In genomic region chr16:37920842-37921409, GRCm38 (mm10) we compare ENCODE assay signal across 28 mouse cellular contexts. TPM values are rescaled to one million over a fixed set of nuclear protein-coding genes. Genes with fewer than 3 reads are reported as not detected.
DNase-seq lines count a peak whose midpoint lies in the region; ATAC-seq and TF ChIP-seq lines count a peak whose summit lies in the region.
"Had no signal": no experiment of that assay in that cellular context is flagged by ENCODE, and none has a peak within 500 bp of the region (broad histone marks: within the 10 kb centered on the region; RNA-seq: fewer than 3 reads in every experiment).

No protein-coding gene starts in this region.

- in situ Hi-C loops in CH12.LX (cut with MboI; ENCODE audit: low pct_ligation_motif_present, low pct_unique_long_range_greater_than_20kb, low sequenced_read_pairs): no loop called here

- TF ChIP-seq RAD21 in CH12.LX (IDR thresholded peaks at IDR 0.05; ENCODE audit: low read depth, low read length): no peak

- H3K36me3 ChIP-seq in hindbrain, embryonic 11.5 days (ENCODE audit: control insufficient read depth, insufficient read depth, low read length): no peaks in the 10 kb centered on the region
- H3K36me3 ChIP-seq in hindbrain, embryonic 10.5 days: no peaks in the 10 kb centered on the region
- no peaks in the 10 kb centered on the region for H3K36me3 ChIP-seq in CH12.LX (replicated peaks in 1 of 2; ENCODE audit: control insufficient read depth in 1 of 2, insufficient read depth in 1 of 2, low read length in 1 of 2)
- no peaks in the 10 kb centered on the region for H3K36me3 ChIP-seq in hindbrain, embryonic 15.5 days
- H3K36me3 ChIP-seq in midbrain, postnatal 0 days (ENCODE audit: insufficient read depth, low read length): no peaks in the 10 kb centered on the region
- H3K36me3 ChIP-seq: embryonic facial prominence, embryonic 12.5 days; G1E; stomach, embryonic 15.5 days had no signal

- peak overlapping the region; percentile 61; the same call in 1 of the 2 replicates for H3K27ac ChIP-seq in hindbrain, embryonic 11.5 days (ENCODE audit: low read depth, low read length)
- no peak overlapping the region for H3K27ac ChIP-seq in hindbrain, embryonic 10.5 days
- no peak overlapping the region for H3K27ac ChIP-seq in CH12.LX (ENCODE audit: insufficient read depth, low read depth)
- H3K27ac ChIP-seq in hindbrain, embryonic 15.5 days (replicated peaks): peak overlapping the region; percentile 38; the same call in 1 of the 2 replicates
- peak overlapping the region; percentile 47; the same call in 1 of the 2 replicates for H3K27ac ChIP-seq in midbrain, postnatal 0 days (ENCODE audit: low read depth, low read length)
- H3K27ac ChIP-seq in layer of hippocampus, adult 2 months: no peak overlapping the region
- H3K27ac ChIP-seq: embryonic facial prominence, embryonic 12.5 days; macrophage; stomach, embryonic 15.5 days had no signal

- TF ChIP-seq EP300 in CH12.LX (IDR thresholded peaks at IDR 0.05; ENCODE audit: low read length): no peak

- WGBS in hindbrain, embryonic 11.5 days: 58% methylated on average over 8 of the region's 8 CpGs
- WGBS in hindbrain, embryonic 10.5 days: 66% methylated on average over 8 of the region's 8 CpGs
- WGBS in hindbrain, embryonic 15.5 days: 42% methylated on average over 8 of the region's 8 CpGs
- 22% methylated on average over 8 of the region's 8 CpGs for WGBS in midbrain, postnatal 0 days

- DNase-seq in hindbrain, embryonic 11.5 days (ENCODE audit: low spot score): no peak
- DNase-seq in hindbrain, embryonic 10.5 days (ENCODE audit: low spot score): no peak
- DNase-seq in CH12.LX (ENCODE audit: extremely low read depth): no peak
- no peak for DNase-seq in midbrain, postnatal 0 days (ENCODE audit: low spot score)
- no peak for DNase-seq in layer of hippocampus, adult 2 months (ENCODE audit: low spot score in 2 of 2)
- DNase-seq in adrenal gland, adult 18-20 months (ENCODE audit: low spot score in 2 of 2): no peak
- DNase-seq in urinary bladder, postnatal 4 days (ENCODE audit: low spot score in 2 of 2): no peak
- DNase-seq: adrenal gland, adult 8-10 months; cerebellum, adult 18-20 months; cerebellum, postnatal 25 days; kidney, adult 9 months; kidney, postnatal 14 days; thymus, postnatal 25 days had no signal

- no peaks in the 10 kb centered on the region for H3K4me1 ChIP-seq in hindbrain, embryonic 11.5 days (replicated peaks; ENCODE audit: control insufficient read depth, insufficient read depth, low read length)
- H3K4me1 ChIP-seq in hindbrain, embryonic 10.5 days (replicated peaks): peaks cover 19% of the 10 kb centered on the region
- H3K4me1 ChIP-seq in CH12.LX (ENCODE audit: control insufficient read depth in 1 of 2, insufficient read depth in 2 of 2): peaks cover 0 to 9% of the 10 kb centered on the region in 2 experiments; a peak in 2 of 4 replicates
- H3K4me1 ChIP-seq in hindbrain, embryonic 15.5 days (replicated peaks): peaks cover 17% of the 10 kb centered on the region
- H3K4me1 ChIP-seq in midbrain, postnatal 0 days (ENCODE audit: insufficient read depth, low read length): peaks cover 5% of the 10 kb centered on the region; the same call in 1 of the 2 replicates
- H3K4me1 ChIP-seq: stomach, embryonic 15.5 days had no signal

- TF ChIP-seq POLR2A in CH12.LX (IDR thresholded peaks at IDR 0.05; ENCODE audit: low read depth, low read length): no peak

- no peak overlapping the region for H3K4me2 ChIP-seq in hindbrain, embryonic 11.5 days (replicated peaks; ENCODE audit: low read depth, low read length)
- H3K4me2 ChIP-seq in CH12.LX (ENCODE audit: insufficient read depth, low read depth, poor library complexity, severe bottlenecking): peak overlapping the region; percentile 53; the same call in 1 of the 2 replicates
- H3K4me2 ChIP-seq in hindbrain, embryonic 15.5 days: no peak overlapping the region
- no peak overlapping the region for H3K4me2 ChIP-seq in midbrain, postnatal 0 days (ENCODE audit: low read depth, low read length, poor library complexity, severe bottlenecking)
- H3K4me2 ChIP-seq: embryonic facial prominence, embryonic 12.5 days; heart, embryonic 11.5 days; stomach, embryonic 15.5 days had no signal

- ATAC-seq in hindbrain, embryonic 11.5 days (ENCODE audit: low FRiP score): peak; percentile 43
- ATAC-seq in hindbrain, embryonic 15.5 days (ENCODE audit: low FRiP score, low read depth): no peak
- ATAC-seq in midbrain, postnatal 0 days (ENCODE audit: low FRiP score): peak; percentile 66; the same call in 1 of the 2 replicates
- ATAC-seq: intestine, embryonic 16.5 days; lung, postnatal 0 days had no signal

- no peaks in the 10 kb centered on the region for H3K9me3 ChIP-seq in hindbrain, embryonic 11.5 days (ENCODE audit: control insufficient read depth, low read length)
- no peaks in the 10 kb centered on the region for H3K9me3 ChIP-seq in hindbrain, embryonic 10.5 days
- H3K9me3 ChIP-seq in CH12.LX (replicated peaks; ENCODE audit: low read length): peaks cover 3% of the 10 kb centered on the region
- H3K9me3 ChIP-seq in hindbrain, embryonic 15.5 days: no peaks in the 10 kb centered on the region
- H3K9me3 ChIP-seq in midbrain, postnatal 0 days (ENCODE audit: low read length): no peaks in the 10 kb centered on the region
- H3K9me3 ChIP-seq: embryonic facial prominence, embryonic 12.5 days; stomach, embryonic 15.5 days had no signal

- H3K79me2 ChIP-seq in CH12.LX (replicated peaks; ENCODE audit: control insufficient read depth, extremely low read depth, insufficient read depth, poor library complexity, severe bottlenecking): no peaks in the 10 kb centered on the region

- dilution Hi-C loops in CH12.LX (cut with MboI; ENCODE audit: extremely low pct_ligation_motif_present, extremely low pct_unique_long_range_greater_than_20kb, low sequenced_read_pairs): no loop called here

- no peaks in the 10 kb centered on the region; the same call in 1 of the 2 replicates for H3K27me3 ChIP-seq in hindbrain, embryonic 11.5 days (ENCODE audit: control insufficient read depth, insufficient read depth, low read length)
- H3K27me3 ChIP-seq in hindbrain, embryonic 10.5 days (ENCODE audit: insufficient read depth, poor library complexity, severe bottlenecking): peaks cover 14% of the 10 kb centered on the region
- no peaks in the 10 kb centered on the region for H3K27me3 ChIP-seq in CH12.LX (replicated peaks)
- no peaks in the 10 kb centered on the region for H3K27me3 ChIP-seq in hindbrain, embryonic 15.5 days
- H3K27me3 ChIP-seq in midbrain, postnatal 0 days (ENCODE audit: insufficient read depth, low read length): no peaks in the 10 kb centered on the region
- H3K27me3 ChIP-seq: stomach, embryonic 15.5 days had no signal

- H3K4me3 ChIP-seq in hindbrain, embryonic 11.5 days (ENCODE audit: low read depth, low read length): no peak overlapping the region
- no peak overlapping the region for H3K4me3 ChIP-seq in hindbrain, embryonic 10.5 days
- no peak overlapping the region for H3K4me3 ChIP-seq in CH12.LX (replicated peaks in 1 of 3; ENCODE audit: low read depth in 2 of 3, low read length in 2 of 3, poor library complexity in 1 of 3)
- no peak overlapping the region for H3K4me3 ChIP-seq in hindbrain, embryonic 15.5 days
- no peak overlapping the region for H3K4me3 ChIP-seq in midbrain, postnatal 0 days (ENCODE audit: low read depth, low read length)
- H3K4me3 ChIP-seq in layer of hippocampus, adult 2 months: no peak overlapping the region
- H3K4me3 ChIP-seq: embryonic facial prominence, embryonic 12.5 days; erythroblast, embryonic 14.5 days; stomach, embryonic 15.5 days had no signal

- H3K9ac ChIP-seq in hindbrain, embryonic 11.5 days (ENCODE audit: low read depth, low read length): no peak overlapping the region
- H3K9ac ChIP-seq in CH12.LX (ENCODE audit: insufficient read depth, low read depth): no peak overlapping the region
- H3K9ac ChIP-seq in hindbrain, embryonic 15.5 days: no peak overlapping the region
- H3K9ac ChIP-seq in midbrain, postnatal 0 days (replicated peaks; ENCODE audit: low read length, poor library complexity, severe bottlenecking): no peak overlapping the region
- H3K9ac ChIP-seq: embryonic facial prominence, embryonic 12.5 days; stomach, embryonic 15.5 days had no signal

- TF ChIP-seq CTCF in CH12.LX (conservative IDR thresholded peaks at IDR 0.05 in 1 of 2, IDR thresholded peaks at IDR 0.05 in 1 of 2; ENCODE audit: low read depth in 2 of 2, low read length in 2 of 2): no peak
- TF ChIP-seq CTCF in midbrain, postnatal 0 days (IDR thresholded peaks at IDR 0.05): no peak
- TF ChIP-seq CTCF in layer of hippocampus, adult 2 months (conservative IDR thresholded peaks at IDR 0.05): no peak

RNA-seq across cellular contexts. Expression of gene Gpr156, which starts 4.6 kb away (rescaled TPM):
- polyA plus RNA-seq in hindbrain, embryonic 11.5 days (2014; fragmentation: Nextera tagmentation; extraction: Ambion mirVana): 4.0 and 4.8 TPM in 2 replicates
- 2.1 and 4.5 TPM in 2 replicates for polyA plus RNA-seq in hindbrain, embryonic 10.5 days (2016; fragmentation: Nextera tagmentation; extraction: Ambion mirVana)
- 0.04 and 0.08 TPM in 2 replicates for total RNA-seq in CH12.LX (2012; rRNA removed)
- 0.11 TPM in 1 of 2 replicates, not detected in the other for total RNA-seq in CH12.LX (2014; rRNA removed)
- polyA plus RNA-seq in CH12.LX (2012; ENCODE audit: insufficient read length, low read depth): 0.05 and 0.09 TPM in 2 replicates
- polyA plus RNA-seq in hindbrain, embryonic 15.5 days (2015; fragmentation: Nextera tagmentation; extraction: Ambion mirVana): 3.3 and 5.7 TPM in 2 replicates
- 6.1 and 6.4 TPM in 2 replicates for total RNA-seq in midbrain, postnatal 0 days (2014; rRNA removed)
- 2.8 and 2.9 TPM in 2 replicates for polyA plus RNA-seq in midbrain, postnatal 0 days (2015; fragmentation: Nextera tagmentation; extraction: Ambion mirVana)
- under 1 TPM; 0.74 to 0.81 TPM for total RNA-seq in layer of hippocampus, adult 2 months (2021)
- under 1 TPM in 1 of 2 experiments, not detected in 1; 0.16 TPM for total RNA-seq in adrenal gland, adult 18-20 months (2021)
- total RNA-seq: gastrocnemius, adult 18-20 months; hematopoietic stem cell, adult 5-6 weeks; liver, adult 2 months had no signal
- polyA plus RNA-seq: erythroblast, embryonic 14.5 days; G1E; liver, adult 2 months; liver, embryonic 16.5 days; macrophage had no signal

RNA-seq across cellular contexts. Expression of gene Lrrc58, which starts 52.7 kb away (rescaled TPM):
- 55.8 and 63.8 TPM in 2 replicates for polyA plus RNA-seq in hindbrain, embryonic 11.5 days (2014; fragmentation: Nextera tagmentation; extraction: Ambion mirVana)
- polyA plus RNA-seq in hindbrain, embryonic 10.5 days (2016; fragmentation: Nextera tagmentation; extraction: Ambion mirVana): 44.7 and 54.0 TPM in 2 replicates
- total RNA-seq in CH12.LX (2012; rRNA removed): 28.4 and 31.3 TPM in 2 replicates
- total RNA-seq in CH12.LX (2014; rRNA removed): 29.0 and 30.8 TPM in 2 replicates
- polyA plus RNA-seq in CH12.LX (2012; ENCODE audit: insufficient read length, low read depth): 15.9 and 17.4 TPM in 2 replicates
- 48.2 and 51.7 TPM in 2 replicates for polyA plus RNA-seq in hindbrain, embryonic 15.5 days (2015; fragmentation: Nextera tagmentation; extraction: Ambion mirVana)
- 88.2 and 106 TPM in 2 replicates for total RNA-seq in midbrain, postnatal 0 days (2014; rRNA removed)
- polyA plus RNA-seq in midbrain, postnatal 0 days (2015; fragmentation: Nextera tagmentation; extraction: Ambion mirVana): 40.7 and 46.1 TPM in 2 replicates
- 100 to 1,000 TPM in 1 of 2 experiments, 10 to 100 TPM in 1; 97.2 to 102 TPM for total RNA-seq in layer of hippocampus, adult 2 months (2021)
- total RNA-seq in adrenal gland, adult 18-20 months (2021): 100 to 1,000 TPM; 196 to 274 TPM

RNA-seq across cellular contexts. Expression of gene Gm36028, which starts 60.0 kb away (rescaled TPM):
- 0.26 TPM in 1 of 2 replicates, not detected in the other for polyA plus RNA-seq in hindbrain, embryonic 11.5 days (2014; fragmentation: Nextera tagmentation; extraction: Ambion mirVana)
- 0.24 and 0.58 TPM in 2 replicates for polyA plus RNA-seq in hindbrain, embryonic 10.5 days (2016; fragmentation: Nextera tagmentation; extraction: Ambion mirVana)
- total RNA-seq in CH12.LX (2012; rRNA removed) (0.17 TPM in 1 of 2 replicates, not detected in the other), CH12.LX (2014; rRNA removed) (0.51 TPM in 1 of 2 replicates, not detected in the other)
- 0.22 TPM in 1 of 2 replicates, not detected in the other for polyA plus RNA-seq in CH12.LX (2012; ENCODE audit: insufficient read length, low read depth)
- 0.14 and 0.27 TPM in 2 replicates for polyA plus RNA-seq in hindbrain, embryonic 15.5 days (2015; fragmentation: Nextera tagmentation; extraction: Ambion mirVana)
- not detected in 2 replicates for total RNA-seq in midbrain, postnatal 0 days (2014; rRNA removed)
- polyA plus RNA-seq in midbrain, postnatal 0 days (2015; fragmentation: Nextera tagmentation; extraction: Ambion mirVana): 0.19 TPM in 1 of 2 replicates, not detected in the other
- total RNA-seq in layer of hippocampus, adult 2 months (2021): not detected
- total RNA-seq in adrenal gland, adult 18-20 months (2021): under 1 TPM; 0.27 to 0.99 TPM
- total RNA-seq: gastrocnemius, adult 18-20 months; hematopoietic stem cell, adult 5-6 weeks; layer of hippocampus, postnatal 25 days had no signal
- polyA plus RNA-seq: erythroblast, embryonic 14.5 days; G1E; limb, embryonic 11.5 days; macrophage had no signal

Comparison
In these comparisons a context has a peak if more than half of its experiments do, and no peak if none do; other contexts are left out.
1. H3K27ac ChIP-seq: peak in hindbrain, embryonic 11.5 days (single experiment), hindbrain, embryonic 15.5 days (single experiment) and midbrain, postnatal 0 days (single experiment); none in hindbrain, embryonic 10.5 days (single experiment), CH12.LX (single experiment) and layer of hippocampus, adult 2 months (single experiment).